Mouse (Mus musculus): ENCODE data around the gene Snorc. TPM values are rescaled to one million over a fixed set of nuclear protein-coding genes. Genes with fewer than 3 reads are reported as not detected.

The Snorc gene
- total RNA-seq, 1 experiment: not detected

GRCm38 (mm10) chr1:87471914-87472313, 1.8 kb downstream of the Snorc start:
- Histone ChIP-seq H3K4me1 (ENCODE audit: control insufficient read depth in 2 of 2, insufficient read depth in 2 of 2, low read length in 2 of 2, poor library complexity in 1 of 2) (peaks cover 0 to 10% of the 10 kb centered on the region in 2 experiments; a peak in 1 of 4 replicates), H3K36me3 (ENCODE audit: control insufficient read depth, insufficient read depth, low read length, poor library complexity, severe bottlenecking) (no peaks in the 10 kb centered on the region), H3K4me3 (ENCODE audit: insufficient read depth in 1 of 2, low read depth in 1 of 2, low read length in 2 of 2, poor library complexity in 1 of 2, severe bottlenecking in 1 of 2) (no peak overlapping the region), H3K9ac (ENCODE audit: insufficient read depth, low read depth, low read length, poor library complexity, severe bottlenecking) (no peak overlapping the region), H3K9me3 (ENCODE audit: control insufficient read depth, insufficient read depth, low read depth, low read length) (no peaks in the 10 kb centered on the region), H3K27ac (ENCODE audit: insufficient read depth, low read depth, low read length, poor library complexity, severe bottlenecking) (no peak overlapping the region)
- no peak for DNase-seq (ENCODE audit: low read depth, low spot score)
- TF ChIP-seq CHD2 (IDR thresholded peaks at IDR 0.05; ENCODE audit: low read depth, low read length) (no peak), HCFC1 (IDR thresholded peaks at IDR 0.05; ENCODE audit: borderline replicate concordance, insufficient read depth, low read length) (no peak), ZNF384 (IDR thresholded peaks at IDR 0.05; ENCODE audit: low read depth, low read length) (no peak), ZC3H11A (IDR thresholded peaks at IDR 0.05; ENCODE audit: borderline replicate concordance, low read depth, low read length) (no peak), MAFK (IDR thresholded peaks at IDR 0.05; ENCODE audit: insufficient read depth, low read depth, low read length) (no peak)
- in situ Hi-C loops (cut with MboI; ENCODE audit: low sequenced_read_pairs in 2 of 2, unreplicated experiment in 2 of 2): no loop called here

GRCm38 (mm10) chr1:87472576-87472975, 2.5 kb downstream of the Snorc start:
- DNase-seq (ENCODE audit: low read depth, low spot score): no peak
- Histone ChIP-seq H3K9ac (ENCODE audit: insufficient read depth, low read depth, low read length, poor library complexity, severe bottlenecking) (no peak overlapping the region), H3K27ac (ENCODE audit: insufficient read depth, low read depth, low read length, poor library complexity, severe bottlenecking) (no peak overlapping the region; the same call in 1 of the 2 replicates), H3K4me1 (ENCODE audit: control insufficient read depth in 2 of 2, insufficient read depth in 2 of 2, low read length in 2 of 2, poor library complexity in 1 of 2) (peaks cover 0 to 10% of the 10 kb centered on the region in 2 experiments; a peak in 1 of 4 replicates), H3K4me3 (ENCODE audit: insufficient read depth in 1 of 2, low read depth in 1 of 2, low read length in 2 of 2, poor library complexity in 1 of 2, severe bottlenecking in 1 of 2) (no peak overlapping the region), H3K36me3 (ENCODE audit: control insufficient read depth, insufficient read depth, low read length, poor library complexity, severe bottlenecking) (no peaks in the 10 kb centered on the region), H3K9me3 (ENCODE audit: control insufficient read depth, insufficient read depth, low read depth, low read length) (no peaks in the 10 kb centered on the region)
- in situ Hi-C loops (cut with MboI; ENCODE audit: low sequenced_read_pairs in 2 of 2, unreplicated experiment in 2 of 2): no loop called here
- no peak for TF ChIP-seq HCFC1 (IDR thresholded peaks at IDR 0.05; ENCODE audit: borderline replicate concordance, insufficient read depth, low read length)
- no peak for TF ChIP-seq MAFK (IDR thresholded peaks at IDR 0.05; ENCODE audit: insufficient read depth, low read depth, low read length)
- no peak for TF ChIP-seq CHD2 (IDR thresholded peaks at IDR 0.05; ENCODE audit: low read depth, low read length)
- no peak for TF ChIP-seq ZC3H11A (IDR thresholded peaks at IDR 0.05; ENCODE audit: borderline replicate concordance, low read depth, low read length)
- no peak for TF ChIP-seq ZNF384 (IDR thresholded peaks at IDR 0.05; ENCODE audit: low read depth, low read length)

- H3K36me3 ChIP-seq (ENCODE audit: control insufficient read depth, insufficient read depth, low read length, poor library complexity, severe bottlenecking): no peaks in the 10 kb centered on the region
- H3K9me3 ChIP-seq (ENCODE audit: control insufficient read depth, insufficient read depth, low read depth, low read length): no peaks in the 10 kb centered on the region
- H3K4me1 ChIP-seq (ENCODE audit: control insufficient read depth in 2 of 2, insufficient read depth in 2 of 2, low read length in 2 of 2, poor library complexity in 1 of 2): peaks cover 0 to 9% of the 10 kb centered on the region in 2 experiments; a peak in 1 of 4 replicates
- TF ChIP-seq MAFK (IDR thresholded peaks at IDR 0.05; ENCODE audit: insufficient read depth, low read depth, low read length): no peak
- TF ChIP-seq ZC3H11A (IDR thresholded peaks at IDR 0.05; ENCODE audit: borderline replicate concordance, low read depth, low read length): no peak
- TF ChIP-seq CHD2 (IDR thresholded peaks at IDR 0.05; ENCODE audit: low read depth, low read length): no peak
- TF ChIP-seq ZNF384 (IDR thresholded peaks at IDR 0.05; ENCODE audit: low read depth, low read length): no peak
- peak overlapping the region; percentile 65 to 71 for H3K4me3 ChIP-seq (ENCODE audit: insufficient read depth in 1 of 2, low read depth in 1 of 2, low read length in 2 of 2, poor library complexity in 1 of 2, severe bottlenecking in 1 of 2)
- peak overlapping the region; percentile 5; the same call in 1 of the 2 replicates for H3K9ac ChIP-seq (ENCODE audit: insufficient read depth, low read depth, low read length, poor library complexity, severe bottlenecking)
- in situ Hi-C loops (cut with MboI; ENCODE audit: low sequenced_read_pairs in 2 of 2, unreplicated experiment in 2 of 2): no loop called here
- no peak for DNase-seq (ENCODE audit: low read depth, low spot score)
- H3K27ac ChIP-seq (ENCODE audit: insufficient read depth, low read depth, low read length, poor library complexity, severe bottlenecking): no peak overlapping the region
Measured at GRCm38 (mm10) chr1:87475076-87475895, 5.2 kb downstream of the Snorc start.

DNA sequence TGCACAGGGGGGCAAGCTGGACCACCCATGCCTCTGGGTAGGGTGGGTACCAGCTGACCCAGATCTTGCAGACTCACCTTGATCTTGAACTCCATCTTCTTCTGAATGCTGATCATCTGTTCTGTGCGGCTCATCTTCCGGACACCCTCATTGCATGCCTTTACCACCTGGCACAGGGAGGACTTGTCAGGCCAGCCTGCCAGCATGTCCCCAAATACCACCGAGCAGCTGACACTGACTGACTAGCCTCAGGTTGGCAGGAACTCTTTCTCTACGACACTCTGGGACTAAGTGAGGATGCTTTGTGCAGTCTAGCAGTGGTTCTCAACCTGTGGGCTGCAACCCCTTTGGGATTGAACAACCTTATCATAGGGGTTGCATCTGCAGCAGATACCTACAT, 12.5 kb downstream of the Snorc start:
- no peak overlapping the region for H3K9ac ChIP-seq (ENCODE audit: insufficient read depth, low read depth, low read length, poor library complexity, severe bottlenecking)
- in situ Hi-C loops (cut with MboI; ENCODE audit: low sequenced_read_pairs in 2 of 2, unreplicated experiment in 2 of 2): no loop called here
- TF ChIP-seq MAFK (IDR thresholded peaks at IDR 0.05; ENCODE audit: insufficient read depth, low read depth, low read length): no peak
- no peak for TF ChIP-seq HCFC1 (IDR thresholded peaks at IDR 0.05; ENCODE audit: borderline replicate concordance, insufficient read depth, low read length)
- no peak for TF ChIP-seq ZC3H11A (IDR thresholded peaks at IDR 0.05; ENCODE audit: borderline replicate concordance, low read depth, low read length)
- no peak for TF ChIP-seq CHD2 (IDR thresholded peaks at IDR 0.05; ENCODE audit: low read depth, low read length)
- TF ChIP-seq ZNF384 (IDR thresholded peaks at IDR 0.05; ENCODE audit: low read depth, low read length): no peak
- no peak overlapping the region for H3K4me3 ChIP-seq (ENCODE audit: insufficient read depth in 1 of 2, low read depth in 1 of 2, low read length in 2 of 2, poor library complexity in 1 of 2, severe bottlenecking in 1 of 2)
- H3K9me3 ChIP-seq (ENCODE audit: control insufficient read depth, insufficient read depth, low read depth, low read length): no peaks in the 10 kb centered on the region
- no peaks in the 10 kb centered on the region for H3K36me3 ChIP-seq (ENCODE audit: control insufficient read depth, insufficient read depth, low read length, poor library complexity, severe bottlenecking)
- no peak overlapping the region for H3K27ac ChIP-seq (ENCODE audit: insufficient read depth, low read depth, low read length, poor library complexity, severe bottlenecking)
- no peak for DNase-seq (ENCODE audit: low read depth, low spot score)
- no peaks in the 10 kb centered on the region for H3K4me1 ChIP-seq (ENCODE audit: control insufficient read depth in 2 of 2, insufficient read depth in 2 of 2, low read length in 2 of 2, poor library complexity in 1 of 2)

All from ES-E14 (cell line).